Mouse (Mus musculus) ES-Bruce4 (cell line): ENCODE data around the gene Med18. TPM values are rescaled to one million over a fixed set of nuclear protein-coding genes. Genes with fewer than 3 reads are reported as not detected.
A peak's percentile ranks its signal among the peaks of the same experiment; 100 is the strongest.
"Not testable (repeated sequence)": the region's sequence is repeated elsewhere in the genome, so short reads cannot be mapped to it uniquely, and the experiment has no call there.

Source experiments
- H3K27ac ChIP-seq: 2 replicates; pipeline ENCODE4 v1.5.1; 2012; ENCODE audit warnings: low read length, inconsistent platforms; ENCODE audit not compliant: insufficient read depth
- H3K27me3 ChIP-seq: 2 replicates; pipeline ENCODE4 v1.6.1; 2012; ENCODE audit warnings: mild to moderate bottlenecking, low read length, inconsistent platforms; ENCODE audit not compliant: control insufficient read depth, poor library complexity, insufficient read depth, severe bottlenecking
- H3K36me3 ChIP-seq: 2 replicates; pipeline ENCODE4 v1.6.1; 2012; ENCODE audit warnings: inconsistent platforms, mild to moderate bottlenecking, low read length, moderate library complexity; ENCODE audit not compliant: control insufficient read depth, poor library complexity, insufficient read depth, severe bottlenecking
- H3K4me1 ChIP-seq: one replicate; pipeline ENCODE4 v1.8.1; 2011; ENCODE audit warnings: low read length; ENCODE audit not compliant: control insufficient read depth, insufficient read depth
- H3K4me3 ChIP-seq: 2 replicates; pipeline ENCODE4 v1.5.1; 2011; ENCODE audit warnings: low read depth, mild to moderate bottlenecking, low read length
- H3K9ac ChIP-seq: 2 replicates; pipeline ENCODE4 v1.6.1; 2012; ENCODE audit warnings: low read depth, mild to moderate bottlenecking, inconsistent platforms; ENCODE audit not compliant: poor library complexity, severe bottlenecking
- H3K9me3 ChIP-seq: replicated peaks from 2 replicates; pipeline ENCODE4 v1.6.1; 2012; ENCODE audit warnings: mild to moderate bottlenecking, low read length, inconsistent platforms; ENCODE audit not compliant: control insufficient read depth, poor library complexity, insufficient read depth, severe bottlenecking
- CTCF ChIP-seq: IDR thresholded peaks from one replicate; pipeline ENCODE4 v1.8.1; 2011; ENCODE audit warnings: low read depth, low read length
- EP300 ChIP-seq: IDR thresholded peaks from 2 replicates; pipeline ENCODE4 v1.6.1; 2011; ENCODE audit warnings: low read depth, low read length; ENCODE audit not compliant: insufficient read depth
- POLR2A ChIP-seq: IDR thresholded peaks from one replicate; pipeline ENCODE4 v1.8.1; 2011; ENCODE audit warnings: low read length; ENCODE audit not compliant: insufficient read depth
- polyA plus RNA-seq: library from polyadenylated mRNA; stranded (reverse); fragments of >200 nt; gene quantifications from 2 replicates; pipeline ENCODE4 v1.2.4, GENCODE M21; 2011; ENCODE audit warnings: low read depth; ENCODE audit not compliant: missing spikeins, insufficient read depth, insufficient read length

The Med18 gene
- polyA plus RNA-seq, 1 experiment: 22.5 TPM

DNA sequence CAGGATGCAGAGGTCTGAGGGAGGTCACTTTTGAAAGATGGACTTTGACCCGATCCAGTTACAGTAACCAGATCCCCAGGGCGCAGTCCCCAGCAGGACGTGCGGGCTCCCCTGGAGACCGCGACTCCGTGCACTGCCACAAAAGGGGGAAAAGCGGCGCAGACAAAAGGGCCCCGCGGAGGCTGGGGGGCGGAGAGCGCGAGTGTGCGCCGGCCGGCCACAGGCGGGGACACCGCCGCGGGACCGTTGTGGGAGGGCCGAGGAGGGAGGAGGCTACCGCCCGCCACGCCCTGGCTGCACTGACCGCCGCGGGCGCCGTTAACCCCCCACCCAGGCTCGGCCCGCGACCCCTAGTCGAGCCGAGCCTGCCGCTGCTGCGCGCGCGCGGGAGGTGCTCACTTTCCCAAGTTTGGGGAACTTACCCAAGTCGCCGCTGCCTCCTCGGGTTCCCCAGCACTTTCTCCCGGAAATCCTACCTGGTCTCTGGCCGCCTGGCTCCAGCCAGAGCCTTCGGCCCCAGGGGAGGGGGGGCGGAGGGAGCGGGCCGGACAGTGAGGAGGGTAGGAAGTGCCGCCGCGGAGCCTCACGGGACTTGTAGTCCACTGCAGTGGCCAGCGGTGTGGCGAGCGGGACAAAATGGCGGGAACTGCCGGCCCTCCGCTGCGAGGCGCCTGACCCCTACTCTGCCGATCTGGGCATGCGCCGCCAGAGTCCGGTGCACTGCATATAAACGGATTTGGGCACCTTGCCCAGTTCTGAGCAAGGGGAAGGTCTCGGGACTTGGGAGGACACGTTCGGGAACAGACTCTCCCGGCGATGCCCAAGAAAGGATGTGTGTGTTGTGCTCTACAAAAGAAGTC, 41.6 kb downstream of the Med18 start, which contains the start of gene Phactr4:
Gene Phactr4, minus strand, starts transcription at position 567 of the 860 bp plus-strand sequence.
- Histone ChIP-seq H3K27ac (peak within 1 kb of the TSS; percentile 80), H3K4me3 (peak within 1 kb of the TSS; percentile 91), H3K4me1 (no peaks in the 10 kb centered on the region), H3K9ac (peak within 1 kb of the TSS; percentile 65), H3K36me3 (no peaks in the 10 kb centered on the region), H3K27me3 (no peaks in the 10 kb centered on the region), H3K9me3 (no peaks in the 10 kb centered on the region)
- TF ChIP-seq EP300 (no peak), POLR2A (peak; percentile 71)

DNA sequence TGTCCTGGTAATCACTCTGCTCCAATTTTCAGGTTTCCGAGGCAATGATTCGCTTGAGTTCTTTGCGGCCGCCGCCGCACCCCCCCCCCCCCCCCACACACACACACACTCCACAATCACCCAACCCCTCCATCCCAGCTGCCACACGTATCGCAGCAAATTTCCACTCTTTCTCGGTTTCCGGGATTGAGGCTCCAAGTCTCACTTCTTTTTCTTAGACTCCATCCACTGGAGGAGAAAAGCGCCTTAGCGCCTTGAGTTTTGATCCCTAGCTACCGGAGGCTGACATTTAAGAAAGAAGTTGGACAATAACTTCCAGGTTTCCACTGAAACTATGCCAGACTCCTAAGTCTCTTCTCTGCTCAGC, 42.2 kb downstream of the Med18 start:
- no peak for TF ChIP-seq CTCF
- TF ChIP-seq EP300: no peak
- TF ChIP-seq POLR2A: no peak
- H3K4me1 ChIP-seq: no peaks in the 10 kb centered on the region
- peak overlapping the region; percentile 65 for H3K9ac ChIP-seq
- no peaks in the 10 kb centered on the region for H3K36me3 ChIP-seq
- H3K27me3 ChIP-seq: no peaks in the 10 kb centered on the region
- peak overlapping the region; percentile 80 for H3K27ac ChIP-seq
- peak overlapping the region; percentile 91 for H3K4me3 ChIP-seq
- no peaks in the 10 kb centered on the region for H3K9me3 ChIP-seq

DNA sequence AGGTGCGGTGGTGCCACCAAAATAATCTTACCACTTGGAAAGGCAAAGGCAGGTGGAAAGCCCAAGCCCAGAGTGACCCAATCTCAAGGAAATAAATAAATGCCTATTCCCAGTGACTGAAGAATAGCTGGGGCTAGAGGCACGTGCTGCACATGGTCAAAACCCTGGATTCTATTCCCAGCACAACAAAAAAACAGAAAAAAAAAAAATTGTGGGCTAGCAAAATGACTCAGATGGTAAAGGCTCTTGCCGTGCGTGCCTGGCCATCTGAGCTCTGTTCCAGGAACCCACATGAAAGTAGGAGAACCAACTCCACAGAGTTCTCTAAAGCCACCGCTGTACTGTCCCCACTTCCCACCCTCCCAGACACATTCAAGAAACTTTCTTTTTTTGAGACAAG, 43.2 kb downstream of the Med18 start:
- TF ChIP-seq EP300: no peak

DNA sequence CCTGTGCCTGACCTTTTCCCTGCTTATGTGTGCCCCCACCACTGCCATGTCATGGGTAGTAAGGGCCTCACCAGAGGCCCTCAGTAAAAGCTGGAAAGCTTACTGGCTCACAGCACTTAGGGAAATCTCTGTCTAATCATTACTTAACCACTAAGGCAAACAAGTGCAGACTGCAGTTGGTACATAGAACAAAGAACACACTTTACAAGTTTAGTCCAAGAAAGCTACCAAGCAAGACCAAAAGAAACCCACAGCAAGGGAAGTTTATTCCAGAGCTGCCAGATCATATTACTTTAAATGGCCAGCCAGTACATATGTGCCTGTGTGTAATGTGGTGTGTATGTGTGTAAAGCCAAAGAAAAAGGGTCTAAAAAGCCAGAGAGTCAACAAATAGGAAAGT, 47.8 kb downstream of the Med18 start:
- TF ChIP-seq CTCF: no peak
- TF ChIP-seq EP300: no peak
- TF ChIP-seq POLR2A: no peak
- no peak overlapping the region for H3K4me3 ChIP-seq
- H3K36me3 ChIP-seq: peaks cover 4% of the 10 kb centered on the region; the same call in 1 of the 2 replicates
- no peaks in the 10 kb centered on the region for H3K27me3 ChIP-seq
- no peaks in the 10 kb centered on the region for H3K9me3 ChIP-seq
- no peak overlapping the region for H3K9ac ChIP-seq
- no peak overlapping the region for H3K27ac ChIP-seq
- no peaks in the 10 kb centered on the region for H3K4me1 ChIP-seq

More for the DNA sequence above, 43.2 kb downstream of the Med18 start:
- H3K36me3 ChIP-seq: no peaks in the 10 kb centered on the region
- 0 out of 2 replicates have a peak overlapping the region, but pooled peaks have one; percentile 65 for H3K9ac ChIP-seq
- H3K27me3 ChIP-seq: no peaks in the 10 kb centered on the region
- H3K9me3 ChIP-seq: no peaks in the 10 kb centered on the region
- no peak overlapping the region for H3K27ac ChIP-seq
- no peak overlapping the region for H3K4me3 ChIP-seq
- H3K4me1 ChIP-seq: no peaks in the 10 kb centered on the region

DNA sequence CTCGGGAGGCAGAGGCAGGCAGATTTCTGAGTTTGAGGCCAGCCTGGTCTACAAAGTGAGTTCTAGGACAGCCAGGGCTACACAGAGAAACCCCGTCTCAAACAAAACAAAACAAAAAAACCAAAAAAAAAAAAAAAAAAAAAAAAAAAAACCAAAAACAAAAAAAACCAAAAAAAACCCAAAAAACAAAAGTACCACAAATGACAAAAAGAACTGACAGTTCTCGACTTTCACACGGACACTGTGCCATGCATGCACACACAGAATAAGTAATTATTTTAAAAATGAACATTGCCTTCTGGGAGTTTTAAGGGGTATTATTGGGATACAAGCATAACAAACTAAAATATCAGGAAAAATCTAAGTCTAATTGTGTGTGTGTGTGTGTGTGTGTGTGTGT, 50.5 kb downstream of the Med18 start:
- H3K9me3 ChIP-seq, H3K27me3 ChIP-seq, H3K4me3 ChIP-seq, H3K9ac ChIP-seq, H3K36me3 ChIP-seq, H3K27ac ChIP-seq, H3K4me1 ChIP-seq: not testable (repeated sequence)

DNA sequence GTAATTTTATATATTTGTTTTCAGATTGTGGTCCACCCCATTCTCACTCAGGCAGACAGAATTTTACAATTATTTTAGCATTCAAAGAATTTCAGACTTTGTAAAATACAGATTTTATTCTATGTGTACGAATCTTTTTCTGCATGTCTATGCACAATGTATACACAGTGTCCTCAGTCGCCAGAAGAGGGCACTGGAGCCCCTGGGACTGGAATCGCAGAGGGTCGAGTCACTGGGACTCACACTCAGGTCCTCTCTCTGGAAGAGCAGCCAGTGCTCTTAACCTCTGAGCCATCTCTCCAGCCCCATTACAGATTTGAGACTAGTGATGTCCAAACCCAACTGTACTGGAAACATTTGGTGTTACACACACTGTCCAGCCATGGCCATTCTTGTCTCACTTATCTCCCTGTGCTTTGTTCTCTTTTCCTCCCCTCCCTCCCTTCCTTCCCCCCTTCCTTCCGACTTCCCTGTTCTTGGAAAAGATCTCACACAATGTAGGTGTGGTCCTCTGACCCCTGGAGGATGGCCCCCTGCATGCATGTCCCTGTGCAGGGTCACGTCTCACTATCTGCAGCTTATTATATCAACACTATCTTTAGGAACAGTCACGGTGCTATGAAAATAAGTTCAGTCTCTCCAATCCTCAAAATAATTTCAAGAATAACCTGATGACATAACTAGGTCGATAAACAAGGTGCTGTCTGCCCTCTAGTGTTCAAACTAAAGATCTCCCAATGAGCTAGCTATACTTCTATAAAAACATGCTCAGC, 52.2 kb downstream of the Med18 start:
- H3K9me3 ChIP-seq: no peaks in the 10 kb centered on the region
- H3K36me3 ChIP-seq: peaks cover 4% of the 10 kb centered on the region; the same call in 1 of the 2 replicates
- TF ChIP-seq EP300: no peak
- TF ChIP-seq POLR2A: no peak
- TF ChIP-seq CTCF: peak; percentile 61
- H3K27me3 ChIP-seq: no peaks in the 10 kb centered on the region
- H3K4me1 ChIP-seq: peaks cover 2% of the 10 kb centered on the region
- no peak overlapping the region for H3K9ac ChIP-seq
- peak overlapping the region; percentile 47; the same call in 1 of the 2 replicates for H3K27ac ChIP-seq
- no peak overlapping the region for H3K4me3 ChIP-seq
